Mouse (Mus musculus) heart, adult 9 months (tissue): Measurements from ENCODE around the gene Chst8.

Source experiments
- DNase-seq, 2 experiments: peaks; one replicate each; pipeline ENCODE4 v3.0.0; 2022; ENCODE audit warnings: low spot score in 2 of 2

Gene Chst8

GRCm38 (mm10) chr7:34714848-34715460, 97.6 kb downstream of the Chst8 start:
- DNase-seq, result no peak

GRCm38 (mm10) chr7:34709111-34709510, 103.4 kb downstream of the Chst8 start:
- DNase-seq, result peak; percentile 39 to 57

- no peak for DNase-seq
Observed at GRCm38 (mm10) chr7:34704401-34704800, 108.1 kb downstream of the Chst8 start.

- DNase-seq, result no peak
Observed at GRCm38 (mm10) chr7:34703437-34703836, 109.1 kb downstream of the Chst8 start.

GRCm38 (mm10) chr7:34702718-34703351, 109.7 kb downstream of the Chst8 start:
- DNase-seq, result no peak

GRCm38 (mm10) chr7:34699888-34700287, 112.6 kb downstream of the Chst8 start:
- DNase-seq, result no peak

- DNase-seq, result no peak
Observed at GRCm38 (mm10) chr7:34698221-34698620, 114.3 kb downstream of the Chst8 start.

- DNase-seq, result no peak
Observed at GRCm38 (mm10) chr7:34696086-34696485, 116.4 kb downstream of the Chst8 start.

GRCm38 (mm10) chr7:34694898-34695297, 117.6 kb downstream of the Chst8 start:
- no peak for DNase-seq

- no peak for DNase-seq
Observed at GRCm38 (mm10) chr7:34693916-34694315, 118.6 kb downstream of the Chst8 start.

- no peak for DNase-seq
Observed at GRCm38 (mm10) chr7:34693072-34693471, 119.4 kb downstream of the Chst8 start.

GRCm38 (mm10) chr7:34690111-34690510, 122.4 kb downstream of the Chst8 start:
- no peak for DNase-seq

- DNase-seq, result no peak
Observed at GRCm38 (mm10) chr7:34689028-34689427, 123.5 kb downstream of the Chst8 start.

- DNase-seq, result no peak
Observed at GRCm38 (mm10) chr7:34685801-34686200, 126.7 kb downstream of the Chst8 start.

GRCm38 (mm10) chr7:34685176-34685575, 127.3 kb downstream of the Chst8 start:
- DNase-seq, result no peak

GRCm38 (mm10) chr7:34680771-34681421, 131.6 kb downstream of the Chst8 start:
- no peak for DNase-seq

GRCm38 (mm10) chr7:34679886-34680285, 132.6 kb downstream of the Chst8 start:
- no peak for DNase-seq

GRCm38 (mm10) chr7:34675831-34676514, 136.5 kb downstream of the Chst8 start:
- DNase-seq, result peak; percentile 54 to 68

- DNase-seq, result no peak
Observed at GRCm38 (mm10) chr7:34675120-34675790, 137.3 kb downstream of the Chst8 start.

- no peak for DNase-seq
Observed at GRCm38 (mm10) chr7:34672916-34673315, 139.6 kb downstream of the Chst8 start.

- peak; percentile 62 to 85 for DNase-seq
Observed at GRCm38 (mm10) chr7:34671911-34672310, 140.6 kb downstream of the Chst8 start.

GRCm38 (mm10) chr7:34670778-34671177, 141.7 kb downstream of the Chst8 start:
- DNase-seq, result no peak
